Mouse (Mus musculus): ENCODE data around the gene Hnrnph3. TPM values are rescaled to one million over a fixed set of nuclear protein-coding genes. Genes with fewer than 3 reads are reported as not detected.
"Not testable (repeated sequence)": the region's sequence is repeated elsewhere in the genome, so short reads cannot be mapped to it uniquely, and the experiment has no call there.

The Hnrnph3 gene
- polyA plus RNA-seq, 1 experiment, result 97.0 TPM

DNA sequence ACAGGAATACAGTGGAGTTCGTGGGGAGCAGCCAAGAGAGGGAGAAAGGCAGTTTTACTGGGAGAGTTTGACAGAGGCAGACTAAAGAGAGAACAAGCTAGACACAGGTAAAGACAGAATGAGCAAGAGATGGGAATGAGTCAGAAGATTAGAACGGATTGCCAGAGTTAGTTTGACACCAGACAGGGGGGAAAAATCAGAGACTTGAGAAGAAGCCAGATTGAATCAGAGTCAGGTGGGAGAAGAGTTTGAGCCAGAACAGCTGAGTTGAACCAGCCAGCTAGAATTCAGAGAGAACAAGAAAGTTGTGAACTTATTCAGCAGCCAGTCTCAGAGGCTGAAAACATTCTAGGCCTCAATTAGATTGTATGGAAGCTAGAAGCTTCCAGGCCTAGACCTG lies 35.8 kb upstream of the Hnrnph3 start, which contains the start of gene Pbld1:
TSS of gene Pbld1 (plus strand) at position 301 of the 400 bp plus-strand sequence.
- 69% methylated on average over 2 of the region's 2 CpGs for whole genome bisulfite sequencing
- TF ChIP-seq POLR2A (IDR thresholded peaks at IDR 0.05; ENCODE audit: borderline replicate concordance, insufficient read depth, low read length) (no peak), CTCF (IDR thresholded peaks at IDR 0.05; ENCODE audit: borderline replicate concordance, insufficient read depth, low read depth, low read length) (no peak)
- Histone ChIP-seq H3K4me3 (replicated peaks; ENCODE audit: insufficient read depth, low read depth, low read length) (no peak within 1 kb of the TSS), H3K4me1 (ENCODE audit: control insufficient read depth, insufficient read depth, low read length) (no peaks in the 10 kb centered on the region), H3K27ac (ENCODE audit: insufficient read depth, low read length) (no peak within 1 kb of the TSS), H3K27me3 (ENCODE audit: control insufficient read depth, insufficient read depth, low read length) (no peaks in the 10 kb centered on the region)
- DNase-seq, result no peak

DNA sequence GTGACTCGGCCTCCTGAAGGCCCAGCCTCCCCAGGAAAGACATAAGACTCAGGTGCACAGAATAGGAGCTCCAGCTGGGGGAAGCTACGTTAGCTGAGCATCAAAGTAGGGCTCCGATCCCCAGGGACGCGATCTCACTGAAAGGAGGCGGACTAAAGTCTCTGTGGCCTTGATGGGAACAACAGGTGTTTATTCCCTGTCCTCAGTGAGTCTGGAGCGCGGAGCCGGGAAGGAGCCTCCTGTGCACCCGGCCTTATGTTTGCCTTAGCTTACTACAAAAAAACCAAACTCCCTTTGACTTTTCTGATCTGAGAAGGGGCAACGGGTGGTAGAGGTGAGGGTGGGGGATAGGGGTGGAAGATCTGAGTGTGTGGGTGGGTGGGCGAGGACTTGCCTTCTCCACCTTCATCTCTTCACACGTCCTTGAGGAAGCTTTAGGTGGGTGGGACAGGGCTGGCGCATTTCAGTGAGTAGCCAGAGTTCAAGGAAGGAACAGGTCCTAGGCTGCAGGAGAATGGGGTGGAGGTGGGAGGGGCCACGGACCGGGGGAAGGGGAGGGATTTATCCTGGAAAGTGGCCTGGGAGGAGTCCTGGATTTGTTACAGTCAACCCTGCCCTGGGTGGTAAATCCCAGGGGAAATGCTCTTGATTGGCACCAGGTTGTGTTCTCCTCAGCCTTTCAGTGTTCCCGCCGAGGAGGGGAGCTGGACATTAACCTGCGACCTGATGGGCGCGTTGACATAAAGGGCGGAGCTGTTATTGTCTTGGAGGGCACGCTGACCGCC lies 33.1 kb upstream of the Hnrnph3 start:
- no peak overlapping the region for H3K4me3 ChIP-seq (replicated peaks; ENCODE audit: insufficient read depth, low read depth, low read length)
- WGBS, result 46% methylated on average over 24 of the region's 24 CpGs
- H3K27me3 ChIP-seq (ENCODE audit: control insufficient read depth, insufficient read depth, low read length), result no peaks in the 10 kb centered on the region
- no peak for DNase-seq
- no peaks in the 10 kb centered on the region for H3K4me1 ChIP-seq (ENCODE audit: control insufficient read depth, insufficient read depth, low read length)
- no peak overlapping the region for H3K27ac ChIP-seq (ENCODE audit: insufficient read depth, low read length)
- TF ChIP-seq CTCF (IDR thresholded peaks at IDR 0.05; ENCODE audit: borderline replicate concordance, insufficient read depth, low read depth, low read length) (no peak), POLR2A (IDR thresholded peaks at IDR 0.05; ENCODE audit: borderline replicate concordance, insufficient read depth, low read length) (no peak)

DNA sequence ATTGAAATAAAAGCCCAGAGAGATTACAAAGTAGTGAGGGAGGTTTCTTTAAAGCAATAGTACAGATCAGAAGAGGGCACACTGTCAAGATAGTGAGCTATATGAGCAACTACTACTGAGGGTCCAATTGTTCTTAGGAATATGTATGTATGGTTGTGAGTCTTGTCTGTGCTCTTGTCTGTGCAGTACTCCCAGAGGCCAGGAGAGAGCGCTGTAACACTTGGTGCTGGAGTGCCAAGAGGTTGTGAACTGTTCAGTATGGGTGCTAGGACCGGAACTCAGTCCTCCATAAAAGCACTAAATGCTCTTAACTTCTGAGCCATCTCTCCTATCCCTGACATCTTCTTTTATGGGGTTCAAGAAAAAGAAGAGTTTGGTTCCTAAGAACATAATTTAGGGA lies 30.6 kb upstream of the Hnrnph3 start:
- no peak for DNase-seq
- H3K4me3 ChIP-seq (replicated peaks; ENCODE audit: insufficient read depth, low read depth, low read length), result no peak overlapping the region

DNA sequence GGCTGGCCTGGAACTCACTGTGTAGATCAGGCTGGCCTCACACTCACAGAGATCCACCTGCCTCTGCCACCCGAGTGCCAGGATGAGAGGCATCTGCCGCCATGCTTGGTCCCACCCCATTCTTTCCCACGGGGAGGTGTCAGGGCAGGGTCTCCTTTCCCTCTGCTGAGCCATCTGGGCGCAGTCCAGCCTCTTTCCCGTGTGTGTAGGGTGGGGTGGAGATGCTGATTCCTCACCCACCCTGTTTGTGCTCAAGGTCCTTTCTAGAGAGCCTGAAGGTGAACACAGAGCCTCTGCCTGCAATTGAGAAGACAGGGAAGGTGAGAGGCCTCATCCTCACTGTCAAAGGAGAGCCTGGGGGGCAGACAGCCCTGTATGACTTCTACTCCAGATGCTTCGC lies 30.1 kb upstream of the Hnrnph3 start:
- not testable (repeated sequence) for H3K27me3 ChIP-seq (ENCODE audit: control insufficient read depth, insufficient read depth, low read length); DNase-seq; H3K4me3 ChIP-seq (replicated peaks; ENCODE audit: insufficient read depth, low read depth, low read length); H3K4me1 ChIP-seq (ENCODE audit: control insufficient read depth, insufficient read depth, low read length); H3K27ac ChIP-seq (ENCODE audit: insufficient read depth, low read length)
- WGBS, result 79% methylated on average over 6 of the region's 6 CpGs

More for the DNA sequence above, 30.6 kb upstream of the Hnrnph3 start:
- no peak for TF ChIP-seq POLR2A (IDR thresholded peaks at IDR 0.05; ENCODE audit: borderline replicate concordance, insufficient read depth, low read length)
- TF ChIP-seq CTCF (IDR thresholded peaks at IDR 0.05; ENCODE audit: borderline replicate concordance, insufficient read depth, low read depth, low read length), result no peak
- no peak overlapping the region for H3K27ac ChIP-seq (ENCODE audit: insufficient read depth, low read length)
- H3K27me3 ChIP-seq (ENCODE audit: control insufficient read depth, insufficient read depth, low read length), result no peaks in the 10 kb centered on the region
- 86% methylated on average over 2 of the region's 2 CpGs for WGBS
- H3K4me1 ChIP-seq (ENCODE audit: control insufficient read depth, insufficient read depth, low read length), result no peaks in the 10 kb centered on the region

DNA sequence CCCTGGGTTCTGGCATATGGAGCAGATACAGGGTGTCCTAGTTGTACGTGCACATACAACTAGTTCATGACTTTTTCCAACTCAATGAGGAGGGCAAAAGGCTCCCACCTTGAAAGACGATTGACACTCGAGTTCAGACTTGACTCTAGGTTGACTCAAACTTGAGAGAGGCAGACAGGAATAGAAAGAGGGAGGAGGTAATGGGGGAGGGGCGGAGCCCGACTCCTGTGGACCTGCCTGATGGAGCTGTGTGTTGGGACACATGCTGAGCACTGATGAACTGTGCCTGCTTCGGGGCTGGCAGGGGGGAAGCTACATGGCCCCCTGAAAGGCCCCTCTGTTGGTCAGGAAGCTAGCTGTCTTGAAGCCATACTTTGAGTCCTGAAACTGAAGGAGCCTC lies 29.0 kb upstream of the Hnrnph3 start:
- no peak overlapping the region for H3K27ac ChIP-seq (ENCODE audit: insufficient read depth, low read length)
- no peaks in the 10 kb centered on the region for H3K27me3 ChIP-seq (ENCODE audit: control insufficient read depth, insufficient read depth, low read length)
- no peak for DNase-seq
- H3K4me3 ChIP-seq (replicated peaks; ENCODE audit: insufficient read depth, low read depth, low read length), result no peak overlapping the region
- no peak for TF ChIP-seq CTCF (IDR thresholded peaks at IDR 0.05; ENCODE audit: borderline replicate concordance, insufficient read depth, low read depth, low read length)
- no peak for TF ChIP-seq POLR2A (IDR thresholded peaks at IDR 0.05; ENCODE audit: borderline replicate concordance, insufficient read depth, low read length)
- H3K4me1 ChIP-seq (ENCODE audit: control insufficient read depth, insufficient read depth, low read length), result no peaks in the 10 kb centered on the region
- WGBS, result 50% methylated on average over 6 of the region's 6 CpGs

DNA sequence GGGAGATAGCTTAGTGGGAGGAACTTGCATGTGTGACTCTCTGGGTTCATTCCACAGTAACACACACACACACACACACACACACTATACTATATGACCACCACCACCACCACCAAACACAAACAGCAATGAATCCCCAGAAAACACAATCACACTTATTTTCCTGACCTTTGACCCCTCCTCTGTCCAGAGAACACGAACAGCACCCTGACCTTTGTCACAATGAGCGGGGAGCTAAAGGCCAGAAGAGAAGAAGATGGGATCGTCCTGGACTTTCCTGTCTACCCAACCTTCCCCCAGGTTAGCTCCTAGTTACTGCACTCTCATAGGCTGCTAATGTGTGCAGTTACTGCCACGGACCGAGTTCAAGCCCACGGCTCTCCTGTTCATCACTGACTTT lies 28.0 kb upstream of the Hnrnph3 start:
- no peak overlapping the region for H3K4me3 ChIP-seq (replicated peaks; ENCODE audit: insufficient read depth, low read depth, low read length)
- H3K4me1 ChIP-seq (ENCODE audit: control insufficient read depth, insufficient read depth, low read length), result no peaks in the 10 kb centered on the region
- TF ChIP-seq POLR2A (IDR thresholded peaks at IDR 0.05; ENCODE audit: borderline replicate concordance, insufficient read depth, low read length), result no peak
- no peak for TF ChIP-seq CTCF (IDR thresholded peaks at IDR 0.05; ENCODE audit: borderline replicate concordance, insufficient read depth, low read depth, low read length)
- no peak overlapping the region for H3K27ac ChIP-seq (ENCODE audit: insufficient read depth, low read length)
- DNase-seq, result no peak
- no peaks in the 10 kb centered on the region for H3K27me3 ChIP-seq (ENCODE audit: control insufficient read depth, insufficient read depth, low read length)
- WGBS, result 84% methylated on average over 6 of the region's 6 CpGs

DNA sequence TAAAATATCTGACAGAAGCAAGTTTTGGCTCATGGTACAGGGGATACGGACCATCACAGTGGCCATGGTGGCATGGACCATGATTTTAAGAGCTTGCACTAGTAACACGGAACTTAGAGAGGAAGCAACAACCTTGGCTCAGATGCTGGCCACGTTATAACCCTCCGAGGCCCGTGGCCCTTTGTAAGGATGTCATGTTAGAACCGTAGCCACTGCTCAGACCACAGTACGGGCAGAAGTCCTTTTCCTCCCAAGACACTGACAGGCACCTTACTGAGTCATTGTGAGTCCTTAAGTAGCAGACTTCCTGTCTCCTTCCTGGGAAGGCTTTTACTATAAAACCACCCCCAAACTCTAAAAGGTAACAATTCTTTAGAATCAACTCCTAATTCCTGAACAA lies 27.2 kb upstream of the Hnrnph3 start:
- WGBS, result 61% methylated on average over 7 of the region's 7 CpGs
- Histone ChIP-seq H3K4me1 (ENCODE audit: control insufficient read depth, insufficient read depth, low read length) (no peaks in the 10 kb centered on the region), H3K4me3 (replicated peaks; ENCODE audit: insufficient read depth, low read depth, low read length) (no peak overlapping the region), H3K27ac (ENCODE audit: insufficient read depth, low read length) (no peak overlapping the region), H3K27me3 (ENCODE audit: control insufficient read depth, insufficient read depth, low read length) (no peaks in the 10 kb centered on the region)
- TF ChIP-seq CTCF (IDR thresholded peaks at IDR 0.05; ENCODE audit: borderline replicate concordance, insufficient read depth, low read depth, low read length), result no peak
- TF ChIP-seq POLR2A (IDR thresholded peaks at IDR 0.05; ENCODE audit: borderline replicate concordance, insufficient read depth, low read length), result no peak
- DNase-seq, result no peak

DNA sequence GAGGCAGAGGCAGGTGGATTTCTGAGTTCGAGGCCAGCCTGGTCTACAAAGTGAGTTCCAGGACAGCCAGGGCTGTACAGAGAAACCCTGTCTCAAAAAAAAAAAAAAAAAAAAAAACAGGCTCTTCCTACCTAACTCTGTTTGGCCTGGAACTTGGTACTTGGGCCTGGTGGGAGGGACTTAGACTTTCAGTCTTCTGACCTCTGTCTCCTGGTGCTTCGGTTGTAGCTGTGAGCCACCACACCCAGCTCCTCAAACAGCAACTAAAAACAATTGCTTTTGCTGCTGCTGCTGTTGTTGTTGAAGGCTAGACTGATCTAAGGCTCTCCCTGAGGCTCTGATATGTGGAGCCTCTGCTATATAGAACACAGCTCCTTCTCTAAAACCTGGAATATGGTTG lies 25.1 kb upstream of the Hnrnph3 start:
- WGBS, result 77% methylated on average over 2 of the region's 2 CpGs
- H3K4me1 ChIP-seq (ENCODE audit: control insufficient read depth, insufficient read depth, low read length), result no peaks in the 10 kb centered on the region
- no peak overlapping the region for H3K27ac ChIP-seq (ENCODE audit: insufficient read depth, low read length)
- H3K27me3 ChIP-seq (ENCODE audit: control insufficient read depth, insufficient read depth, low read length), result no peaks in the 10 kb centered on the region
- TF ChIP-seq POLR2A (IDR thresholded peaks at IDR 0.05; ENCODE audit: borderline replicate concordance, insufficient read depth, low read length) (no peak), CTCF (IDR thresholded peaks at IDR 0.05; ENCODE audit: borderline replicate concordance, insufficient read depth, low read depth, low read length) (no peak)
- no peak for DNase-seq
- H3K4me3 ChIP-seq (replicated peaks; ENCODE audit: insufficient read depth, low read depth, low read length), result no peak overlapping the region
